Mouse (Mus musculus): ENCODE results near the gene Gm10645.
A peak's percentile ranks its signal among the peaks of the same experiment; 100 is the strongest.

Gm10645 gene

GRCm38 (mm10) chr8:83165931-83166867 lies at the start of gene Gm10645:
Gene Gm10645 (minus strand): TSS chr8:83166170.
- peak in 1 of 2 experiments; percentile 14 for DNase-seq

DNA sequence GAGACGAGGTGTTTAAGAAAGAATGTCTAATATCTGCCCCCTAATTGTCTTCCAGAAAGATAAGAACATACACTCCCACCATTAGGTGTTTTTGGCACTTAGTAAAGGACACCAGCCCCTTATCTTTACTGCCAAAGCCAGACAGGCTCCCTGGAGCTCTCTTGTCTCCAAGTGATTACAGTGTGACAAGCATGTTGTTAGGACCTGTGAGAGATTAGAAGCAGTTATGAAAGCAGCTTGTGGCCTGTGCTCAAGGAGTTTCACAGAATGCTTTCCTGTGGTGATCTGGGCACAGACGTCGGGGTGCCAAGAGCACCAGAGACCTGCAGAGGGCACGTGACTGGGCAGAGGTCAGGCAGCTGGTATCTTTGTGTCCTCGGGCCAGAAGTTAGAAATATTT lies 49.1 kb upstream of the Gm10645 start:
- peak in 1 of 2 experiments; percentile 24 for DNase-seq

DNA sequence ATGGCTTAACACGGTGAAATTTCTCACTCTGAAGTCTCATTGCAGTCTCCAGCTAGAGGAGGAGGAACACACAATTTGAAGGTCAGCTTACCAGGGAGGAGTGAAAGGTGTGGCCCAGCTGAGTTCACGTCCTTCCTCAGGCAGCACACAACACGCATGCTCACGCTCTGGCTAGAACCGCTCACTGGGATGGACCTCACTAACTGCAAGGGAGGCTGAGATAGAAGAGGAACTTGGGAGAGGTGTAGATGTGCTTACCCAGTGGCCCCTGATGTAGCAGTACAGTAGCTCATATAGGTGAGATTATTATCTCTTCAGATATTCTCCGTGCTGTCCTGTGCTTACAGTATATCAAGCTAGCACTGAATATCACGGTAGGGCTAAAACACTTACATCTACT lies 44.7 kb upstream of the Gm10645 start:
- DNase-seq: no peak

DNA sequence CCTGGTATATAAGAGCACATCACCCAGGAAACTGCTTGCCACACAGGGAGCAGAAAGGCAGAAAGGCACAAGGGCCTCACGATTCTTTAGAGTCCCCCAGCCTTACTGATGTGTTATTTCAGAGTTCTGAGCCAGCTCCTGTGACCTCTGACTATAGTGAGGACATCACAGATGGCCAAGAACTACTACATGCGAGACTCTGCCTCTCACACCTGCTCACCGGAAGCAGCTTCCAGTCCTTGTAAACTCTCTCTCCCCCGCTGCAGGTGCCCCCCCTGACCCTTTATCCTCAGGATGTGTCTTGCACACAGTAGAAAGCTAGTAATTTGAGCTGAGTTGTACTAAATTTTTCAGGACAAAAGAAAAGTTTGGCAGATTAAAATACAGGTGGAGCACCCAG lies 43.6 kb upstream of the Gm10645 start:
- no peak for DNase-seq

DNA sequence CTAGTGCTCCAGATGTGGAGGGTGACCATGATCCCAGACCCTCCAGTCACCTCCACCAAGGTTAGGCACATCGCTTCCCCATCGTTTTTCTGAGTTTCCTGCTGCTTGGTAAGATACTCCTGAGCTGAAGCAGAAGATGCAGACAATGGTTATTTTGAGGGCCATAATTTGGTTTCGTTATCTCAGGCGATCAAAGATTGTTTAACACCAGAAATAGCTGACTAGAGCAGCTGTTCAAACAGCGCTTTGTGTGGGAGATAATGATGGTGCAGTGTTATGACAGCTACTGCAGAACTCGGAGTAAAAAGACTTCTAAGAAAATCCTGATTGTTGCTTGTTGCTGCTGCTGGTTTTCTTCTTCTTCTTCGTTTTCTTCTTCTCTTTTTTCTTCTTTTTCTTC lies 39.9 kb upstream of the Gm10645 start:
- no peak for DNase-seq

- no peak for DNase-seq
Observed at GRCm38 (mm10) chr8:83202946-83203345, 37.0 kb upstream of the Gm10645 start.

GRCm38 (mm10) chr8:83200191-83201177 lies 34.5 kb upstream of the Gm10645 start:
- DNase-seq: no peak

DNA sequence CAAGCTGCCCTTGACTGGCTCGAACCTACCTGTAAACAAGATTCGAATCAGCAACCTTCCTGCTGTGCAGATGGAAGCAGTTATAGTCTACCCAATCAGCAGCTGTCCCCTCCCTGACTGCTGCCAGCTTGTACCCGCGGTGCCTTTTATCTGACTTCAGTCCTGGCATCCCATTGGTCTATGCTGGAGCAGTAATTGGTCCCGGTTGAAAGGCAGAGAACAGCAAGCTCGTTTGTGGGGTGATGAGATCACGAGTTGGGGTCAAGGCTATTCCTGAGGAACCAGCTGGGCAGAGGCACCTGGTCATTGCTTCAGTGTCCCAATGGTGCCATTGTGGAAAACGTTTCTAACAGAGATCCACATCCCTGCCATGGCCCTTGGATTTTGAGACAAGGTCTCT lies 33.7 kb upstream of the Gm10645 start:
- no peak for DNase-seq

DNA sequence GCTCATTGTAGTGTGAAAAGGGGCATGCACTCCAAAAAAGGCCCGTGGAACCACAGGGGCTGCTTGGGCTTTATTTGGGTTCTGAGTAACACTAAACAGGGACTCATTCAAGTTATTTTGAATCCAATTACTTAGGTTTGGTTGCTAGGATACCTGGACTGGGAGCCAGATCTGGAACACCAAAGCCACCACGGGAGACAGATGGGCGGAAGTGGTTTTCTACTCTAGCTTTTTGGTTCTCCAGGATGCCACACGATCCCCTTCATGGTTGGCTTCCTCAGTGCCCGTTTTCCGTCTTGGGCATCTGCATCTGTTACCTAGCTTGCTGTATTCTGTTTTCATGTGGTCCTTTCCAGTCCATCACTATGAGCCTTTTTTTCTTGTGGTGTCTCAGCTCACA lies 30.1 kb upstream of the Gm10645 start:
- DNase-seq: no peak

DNA sequence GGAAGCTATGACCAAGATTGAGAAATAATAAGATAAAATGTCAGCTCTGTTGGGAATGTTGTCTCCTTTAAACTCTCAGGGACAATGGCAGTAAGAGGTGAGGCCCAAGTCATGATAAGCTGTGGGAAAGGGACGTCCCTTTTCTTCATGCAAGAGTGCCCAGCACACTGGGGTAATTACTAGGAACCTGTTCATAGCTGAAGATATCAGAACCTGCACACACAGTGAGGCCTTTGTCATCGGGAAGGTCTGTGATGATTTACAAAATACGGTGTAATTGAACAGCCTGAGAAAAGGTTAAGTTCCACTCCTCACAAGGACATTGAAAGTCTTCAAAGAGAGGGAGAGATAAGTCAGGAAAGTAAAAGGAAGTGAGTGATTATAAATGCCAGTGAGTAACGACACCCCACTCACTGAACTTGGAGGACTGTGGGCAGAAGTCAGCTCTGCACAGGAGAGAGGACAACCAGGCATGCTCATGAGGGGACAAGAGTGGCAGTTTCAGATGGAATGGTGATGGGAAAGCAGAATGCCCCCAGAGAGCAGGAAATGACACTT lies 23.6 kb upstream of the Gm10645 start:
- no peak for DNase-seq

- no peak for DNase-seq
Observed at GRCm38 (mm10) chr8:83187363-83187962, 21.5 kb upstream of the Gm10645 start.

DNA sequence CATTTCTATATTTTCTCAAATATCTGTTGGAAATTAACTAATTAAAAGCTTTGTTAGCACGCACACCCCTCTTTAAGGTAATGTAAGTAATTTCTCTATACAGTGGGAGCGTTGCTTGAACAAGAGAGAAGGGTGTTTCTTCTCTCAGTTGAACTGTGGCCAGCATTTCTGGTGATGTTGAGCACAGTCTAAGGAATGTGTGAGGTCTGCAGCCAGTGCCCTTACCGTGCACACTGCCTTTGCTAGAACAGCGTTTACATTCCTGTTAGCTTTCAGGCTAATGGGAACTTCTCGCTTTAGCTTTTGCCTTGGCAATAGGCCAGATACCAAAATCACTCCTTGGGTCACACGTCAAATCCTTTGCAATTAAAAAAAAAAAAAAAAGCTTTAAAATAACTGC lies 20.4 kb upstream of the Gm10645 start:
- DNase-seq: no peak

DNA sequence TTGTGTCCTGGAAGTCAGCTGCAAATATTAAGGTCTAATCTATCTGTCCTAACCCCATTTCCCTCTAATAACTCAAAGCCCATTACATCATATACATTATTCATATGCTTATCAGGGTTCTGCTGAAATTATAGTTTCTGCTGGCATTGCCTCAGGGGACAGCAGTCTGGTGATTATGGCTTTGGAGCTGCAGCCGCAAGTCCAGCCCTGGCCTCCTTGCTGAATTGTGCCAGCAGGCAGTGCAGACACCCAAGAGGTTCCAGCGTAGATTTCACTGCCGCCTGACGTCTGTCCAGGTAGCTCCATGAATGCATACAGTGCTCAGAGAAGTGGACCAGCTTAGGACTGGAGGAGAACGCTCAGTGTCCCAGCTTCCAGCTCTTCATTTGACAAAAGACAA lies 16.8 kb upstream of the Gm10645 start:
- DNase-seq: no peak

GRCm38 (mm10) chr8:83181851-83182482 lies 16.0 kb upstream of the Gm10645 start:
- DNase-seq: no peak

DNA sequence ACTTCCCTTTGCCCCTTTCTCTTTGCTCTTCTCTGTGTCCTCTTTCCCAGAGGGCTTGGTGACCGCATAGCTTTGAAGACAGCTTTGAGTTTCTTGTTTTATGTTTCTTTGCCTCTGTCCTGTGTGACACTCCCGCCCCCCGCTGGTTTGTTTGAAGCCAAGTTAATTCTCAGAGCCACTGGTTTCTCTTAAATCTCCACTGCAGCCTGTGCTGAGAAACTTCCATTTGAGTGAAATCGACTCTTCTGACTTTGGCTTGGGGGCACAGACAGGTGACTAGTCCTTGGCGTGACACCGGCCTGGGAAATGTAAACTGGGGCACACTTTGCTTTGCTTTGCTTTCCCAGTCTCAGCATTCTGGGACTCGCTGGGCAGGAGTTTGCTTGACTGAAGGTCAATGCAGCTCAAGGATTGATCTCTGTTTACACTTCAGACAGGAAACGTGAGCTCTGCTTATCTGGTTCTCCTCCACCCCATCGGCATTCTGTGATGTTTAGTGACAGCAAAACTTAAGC lies 12.3 kb upstream of the Gm10645 start:
- peak in 1 of 2 experiments; percentile 8 for DNase-seq

GRCm38 (mm10) chr8:83177317-83178195 lies 11.6 kb upstream of the Gm10645 start:
- no peak for DNase-seq

DNA sequence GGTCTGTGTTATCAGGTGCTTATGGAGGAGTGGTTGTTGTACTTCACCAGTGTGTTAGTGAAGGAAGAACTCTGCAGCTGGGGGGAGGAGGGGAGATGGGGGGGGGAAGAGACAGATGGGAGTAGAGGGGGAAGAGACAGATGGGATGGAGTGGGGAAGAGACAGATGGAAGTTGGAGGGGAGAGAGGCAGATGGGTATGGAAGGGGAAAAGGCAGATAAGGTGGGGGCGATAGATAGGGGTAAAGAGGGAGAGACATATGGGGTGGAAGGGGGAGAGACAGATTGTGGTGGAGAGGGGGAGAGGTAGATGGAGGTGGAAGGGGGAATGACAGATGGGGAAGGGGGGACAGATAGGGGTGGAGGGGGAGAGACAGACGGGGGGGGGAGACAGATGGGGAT lies 10.8 kb upstream of the Gm10645 start:
- DNase-seq: no peak

DNA sequence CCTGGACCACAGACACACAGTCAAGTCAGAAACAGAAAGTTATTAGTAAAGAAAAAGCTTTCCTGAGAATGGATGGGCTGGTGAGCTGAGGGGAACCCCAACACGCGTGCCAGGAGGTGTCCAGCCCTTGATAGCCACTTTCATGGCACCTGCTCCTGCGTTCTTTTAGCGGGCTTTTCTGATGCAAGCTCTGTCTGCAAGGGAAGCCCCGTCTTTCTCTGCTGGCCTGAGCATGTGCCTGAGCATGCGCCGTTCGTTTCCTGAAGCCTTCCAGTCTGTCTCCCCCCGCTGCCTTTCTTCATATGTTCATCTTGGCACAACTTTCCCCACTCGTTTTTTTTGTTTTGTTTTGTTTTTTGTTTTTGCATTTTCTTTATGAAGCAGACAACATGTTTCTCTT lies 9.7 kb upstream of the Gm10645 start:
- no peak for DNase-seq

- no peak for DNase-seq
Observed at GRCm38 (mm10) chr8:83170894-83171293, 4.9 kb upstream of the Gm10645 start.

DNA sequence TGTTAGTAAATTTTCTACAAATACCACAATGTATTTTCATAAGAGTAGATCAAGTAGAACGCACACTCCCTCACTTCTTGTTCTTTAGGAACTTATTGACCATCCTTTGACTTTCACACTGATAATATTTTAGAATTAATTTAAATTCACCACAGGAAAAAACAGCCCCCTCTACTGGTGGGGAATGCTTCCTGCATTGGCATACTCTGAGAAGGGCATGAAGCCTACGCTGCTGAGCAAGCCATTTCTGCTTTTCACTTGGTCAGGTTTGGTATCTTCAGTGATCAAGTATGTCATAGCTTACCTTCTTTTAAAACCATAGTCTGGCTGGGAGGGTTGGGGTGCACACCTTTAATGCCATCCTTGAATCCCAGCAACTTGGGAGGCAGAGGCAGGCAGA lies 3.7 kb upstream of the Gm10645 start:
- DNase-seq: no peak

DNA sequence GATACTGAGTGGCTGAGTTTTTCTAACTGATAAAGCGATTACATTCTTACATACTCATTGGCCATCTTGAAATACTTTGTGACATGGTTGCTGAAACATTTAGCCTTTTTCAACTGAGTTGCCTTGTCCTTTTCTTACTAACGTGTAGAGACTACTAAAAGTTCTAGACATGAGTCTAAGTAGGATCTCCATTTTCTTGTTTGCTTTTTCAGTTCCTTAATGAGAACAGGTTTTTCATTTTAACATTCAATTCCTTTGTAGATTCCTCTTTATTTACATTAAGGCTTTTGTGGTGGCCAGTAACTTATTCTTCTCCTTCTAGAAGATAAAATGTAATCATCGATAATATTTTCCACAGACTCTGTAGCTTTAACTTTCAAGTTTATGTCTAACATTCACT lies 3.2 kb upstream of the Gm10645 start:
- DNase-seq: no peak
